Mouse (Mus musculus): ENCODE results near the gene Leng8. TPM values are rescaled to one million over a fixed set of nuclear protein-coding genes. Genes with fewer than 3 reads are reported as not detected.

Leng8 gene
- polyA plus RNA-seq, 1 experiment: 372 TPM

- no peaks in the 10 kb centered on the region for H3K36me3 ChIP-seq (ENCODE audit: control insufficient read depth, insufficient read depth, low read length)
- peaks cover 16% of the 10 kb centered on the region for H3K4me1 ChIP-seq (ENCODE audit: control insufficient read depth, insufficient read depth, insufficient read length, low read length)
- H3K4me3 ChIP-seq (ENCODE audit: low read depth, low read length): no peak overlapping the region
- no peak for TF ChIP-seq CTCF (IDR thresholded peaks at IDR 0.05; ENCODE audit: extremely low read depth, insufficient read length, insufficient replicate concordance, low read depth, low read length)
- no peak for TF ChIP-seq POLR2A (IDR thresholded peaks at IDR 0.05; ENCODE audit: low read depth, low read length)
- H3K27ac ChIP-seq (ENCODE audit: insufficient read depth, low read depth, low read length): no peak overlapping the region
- H3K27me3 ChIP-seq (ENCODE audit: control insufficient read depth, insufficient read depth, low read length): no peaks in the 10 kb centered on the region
- 90% methylated on average over 4 of the region's 4 CpGs for WGBS
Observed at GRCm38 (mm10) chr7:4127894-4128293, 8.9 kb upstream of the Leng8 start.

- WGBS: 12% methylated on average over 6 of the region's 6 CpGs
- TF ChIP-seq CTCF (IDR thresholded peaks at IDR 0.05; ENCODE audit: extremely low read depth, insufficient read length, insufficient replicate concordance, low read depth, low read length): no peak
- TF ChIP-seq POLR2A (IDR thresholded peaks at IDR 0.05; ENCODE audit: low read depth, low read length): no peak
- Histone ChIP-seq H3K4me1 (ENCODE audit: control insufficient read depth, insufficient read depth, insufficient read length, low read length) (peaks cover 16% of the 10 kb centered on the region), H3K27ac (ENCODE audit: insufficient read depth, low read depth, low read length) (peak overlapping the region; percentile 48), H3K36me3 (ENCODE audit: control insufficient read depth, insufficient read depth, low read length) (no peaks in the 10 kb centered on the region), H3K4me3 (ENCODE audit: low read depth, low read length) (no peak overlapping the region), H3K27me3 (ENCODE audit: control insufficient read depth, insufficient read depth, low read length) (no peaks in the 10 kb centered on the region)
Observed at GRCm38 (mm10) chr7:4128860-4129259, 8.0 kb upstream of the Leng8 start.

GRCm38 (mm10) chr7:4130686-4131452 lies 6.0 kb upstream of the Leng8 start:
- H3K36me3 ChIP-seq (ENCODE audit: control insufficient read depth, insufficient read depth, low read length): no peaks in the 10 kb centered on the region
- H3K4me1 ChIP-seq (ENCODE audit: control insufficient read depth, insufficient read depth, insufficient read length, low read length): peaks cover 16% of the 10 kb centered on the region
- no peak for TF ChIP-seq POLR2A (IDR thresholded peaks at IDR 0.05; ENCODE audit: low read depth, low read length)
- peak; percentile 98 for TF ChIP-seq CTCF (IDR thresholded peaks at IDR 0.05; ENCODE audit: extremely low read depth, insufficient read length, insufficient replicate concordance, low read depth, low read length)
- no peak overlapping the region for H3K4me3 ChIP-seq (ENCODE audit: low read depth, low read length)
- H3K27ac ChIP-seq (ENCODE audit: insufficient read depth, low read depth, low read length): no peak overlapping the region
- 17% methylated on average over 13 of the region's 13 CpGs for WGBS
- no peaks in the 10 kb centered on the region for H3K27me3 ChIP-seq (ENCODE audit: control insufficient read depth, insufficient read depth, low read length)

GRCm38 (mm10) chr7:4131964-4132363 lies 4.9 kb upstream of the Leng8 start:
- H3K4me1 ChIP-seq (ENCODE audit: control insufficient read depth, insufficient read depth, insufficient read length, low read length): peaks cover 16% of the 10 kb centered on the region
- no peaks in the 10 kb centered on the region for H3K27me3 ChIP-seq (ENCODE audit: control insufficient read depth, insufficient read depth, low read length)
- no peaks in the 10 kb centered on the region for H3K36me3 ChIP-seq (ENCODE audit: control insufficient read depth, insufficient read depth, low read length)
- WGBS: 93% methylated on average over 8 of the region's 8 CpGs
- no peak overlapping the region for H3K4me3 ChIP-seq (ENCODE audit: low read depth, low read length)
- TF ChIP-seq POLR2A (IDR thresholded peaks at IDR 0.05; ENCODE audit: low read depth, low read length): no peak
- no peak for TF ChIP-seq CTCF (IDR thresholded peaks at IDR 0.05; ENCODE audit: extremely low read depth, insufficient read length, insufficient replicate concordance, low read depth, low read length)
- H3K27ac ChIP-seq (ENCODE audit: insufficient read depth, low read depth, low read length): no peak overlapping the region

GRCm38 (mm10) chr7:4132581-4132980 lies 4.3 kb upstream of the Leng8 start:
- Histone ChIP-seq H3K27me3 (ENCODE audit: control insufficient read depth, insufficient read depth, low read length) (no peaks in the 10 kb centered on the region), H3K27ac (ENCODE audit: insufficient read depth, low read depth, low read length) (no peak overlapping the region), H3K4me1 (ENCODE audit: control insufficient read depth, insufficient read depth, insufficient read length, low read length) (peaks cover 16% of the 10 kb centered on the region), H3K4me3 (ENCODE audit: low read depth, low read length) (no peak overlapping the region), H3K36me3 (ENCODE audit: control insufficient read depth, insufficient read depth, low read length) (no peaks in the 10 kb centered on the region)
- TF ChIP-seq CTCF (IDR thresholded peaks at IDR 0.05; ENCODE audit: extremely low read depth, insufficient read length, insufficient replicate concordance, low read depth, low read length) (no peak), POLR2A (IDR thresholded peaks at IDR 0.05; ENCODE audit: low read depth, low read length) (no peak)
- WGBS: 94% methylated on average over 3 of the region's 3 CpGs

- Histone ChIP-seq H3K4me3 (ENCODE audit: low read depth, low read length) (no peak overlapping the region), H3K36me3 (ENCODE audit: control insufficient read depth, insufficient read depth, low read length) (no peaks in the 10 kb centered on the region), H3K27me3 (ENCODE audit: control insufficient read depth, insufficient read depth, low read length) (no peaks in the 10 kb centered on the region), H3K4me1 (ENCODE audit: control insufficient read depth, insufficient read depth, insufficient read length, low read length) (peaks cover 19% of the 10 kb centered on the region), H3K27ac (ENCODE audit: insufficient read depth, low read depth, low read length) (no peak overlapping the region)
- TF ChIP-seq CTCF (IDR thresholded peaks at IDR 0.05; ENCODE audit: extremely low read depth, insufficient read length, insufficient replicate concordance, low read depth, low read length) (no peak), POLR2A (IDR thresholded peaks at IDR 0.05; ENCODE audit: low read depth, low read length) (no peak)
- WGBS: 85% methylated on average over 7 of the region's 7 CpGs
Observed at GRCm38 (mm10) chr7:4132998-4133397, 3.8 kb upstream of the Leng8 start.

- WGBS: 53% methylated on average over 5 of the region's 5 CpGs
- no peak for TF ChIP-seq CTCF (IDR thresholded peaks at IDR 0.05; ENCODE audit: extremely low read depth, insufficient read length, insufficient replicate concordance, low read depth, low read length)
- no peak for TF ChIP-seq POLR2A (IDR thresholded peaks at IDR 0.05; ENCODE audit: low read depth, low read length)
- H3K4me3 ChIP-seq (ENCODE audit: low read depth, low read length): no peak overlapping the region
- no peak overlapping the region for H3K27ac ChIP-seq (ENCODE audit: insufficient read depth, low read depth, low read length)
- peaks cover 11% of the 10 kb centered on the region for H3K36me3 ChIP-seq (ENCODE audit: control insufficient read depth, insufficient read depth, low read length)
- peaks cover 11% of the 10 kb centered on the region for H3K4me1 ChIP-seq (ENCODE audit: control insufficient read depth, insufficient read depth, insufficient read length, low read length)
- H3K27me3 ChIP-seq (ENCODE audit: control insufficient read depth, insufficient read depth, low read length): no peaks in the 10 kb centered on the region
Observed at GRCm38 (mm10) chr7:4134911-4135310, 1.9 kb upstream of the Leng8 start.
